Mouse (Mus musculus): ENCODE data around the gene Slc25a19.

The Slc25a19 gene

DNA sequence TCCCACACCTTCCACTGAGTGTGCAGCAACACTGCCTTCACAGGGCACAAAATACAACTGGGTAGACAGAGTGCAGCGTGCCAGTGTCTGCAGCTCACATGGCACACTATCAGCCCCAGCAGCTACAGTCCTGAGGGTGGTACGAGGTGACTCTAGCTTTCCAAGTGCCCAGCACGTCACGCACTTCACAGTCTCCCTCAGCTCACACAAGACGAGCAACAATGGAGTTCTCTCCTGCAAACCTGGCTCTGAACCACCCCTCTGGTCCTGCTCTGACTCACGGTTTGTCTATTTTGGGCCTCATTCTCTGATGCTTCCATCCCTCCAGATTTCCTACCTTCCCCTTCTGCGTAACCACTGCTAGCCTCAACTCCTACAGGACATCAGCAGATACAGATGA, 28.4 kb downstream of the Slc25a19 start:
- no peak for DNase-seq (ENCODE audit: low spot score in 2 of 2)

DNA sequence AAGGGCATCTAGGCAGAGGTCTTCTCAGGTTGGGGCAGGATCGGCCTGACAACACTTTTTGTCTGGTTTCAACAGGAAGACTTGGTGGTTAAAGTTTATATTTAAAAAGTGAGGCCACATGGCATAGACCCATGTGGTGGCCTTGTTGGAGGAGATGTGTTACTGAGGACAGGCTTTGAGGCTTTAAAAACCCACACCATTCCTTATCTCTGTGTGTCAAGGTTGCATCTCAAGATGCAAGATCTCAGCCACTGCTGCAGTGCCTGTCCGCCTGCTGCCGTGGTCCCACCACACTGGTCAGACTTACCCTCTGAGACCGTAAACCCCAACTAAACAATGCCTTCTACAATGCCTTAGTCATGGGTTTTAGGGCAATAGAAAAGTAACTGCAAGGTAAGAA, 29.8 kb downstream of the Slc25a19 start:
- DNase-seq (ENCODE audit: low spot score in 2 of 2), result no peak

DNA sequence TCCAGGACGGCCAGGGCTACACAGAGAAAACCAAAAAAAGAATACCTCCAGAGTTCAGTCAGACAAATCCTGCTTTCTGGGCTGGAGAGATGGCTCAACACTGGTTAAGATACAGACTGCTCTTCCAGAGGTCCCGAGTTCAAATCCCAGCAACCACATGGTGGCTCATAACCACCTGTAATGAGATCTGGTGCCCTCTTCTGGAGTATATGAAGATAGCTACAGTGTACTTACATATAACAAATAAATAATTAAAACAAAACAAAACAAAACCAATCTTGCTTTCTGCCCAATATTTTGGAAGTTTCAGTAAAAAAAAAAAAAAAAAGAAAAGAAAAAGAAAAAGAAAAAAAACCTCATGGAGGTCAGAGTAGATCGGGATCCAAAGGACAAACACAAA, 32.9 kb downstream of the Slc25a19 start:
- no peak for DNase-seq (ENCODE audit: low spot score in 2 of 2)

DNA sequence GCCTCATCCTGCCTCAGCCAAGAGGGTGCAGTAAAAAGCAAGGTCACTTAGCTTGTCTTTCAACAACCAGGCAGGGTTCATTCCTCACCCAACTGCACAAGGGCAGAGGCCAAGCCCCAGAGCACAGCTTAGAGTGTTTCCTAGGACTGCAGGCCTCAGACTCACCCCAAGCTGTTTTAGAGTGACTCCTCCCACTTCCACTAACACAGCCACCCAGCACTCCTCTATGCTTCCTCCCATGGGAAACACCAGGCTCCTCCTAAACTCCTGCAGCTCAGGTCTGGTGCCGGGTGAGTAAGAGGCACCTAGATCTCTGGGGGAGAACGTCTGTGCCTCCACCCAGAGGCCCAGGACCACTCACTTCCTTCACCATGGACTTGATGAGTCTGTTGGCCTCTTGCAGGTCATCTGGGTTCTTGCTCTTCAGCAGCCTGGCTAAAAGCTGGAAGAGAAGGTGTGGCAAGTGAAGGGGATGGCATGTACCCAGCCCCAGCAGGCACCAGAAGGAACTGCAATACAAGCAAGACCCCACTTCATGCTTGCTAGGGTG, 37.5 kb downstream of the Slc25a19 start:
- DNase-seq (ENCODE audit: low spot score in 2 of 2), result no peak

DNA sequence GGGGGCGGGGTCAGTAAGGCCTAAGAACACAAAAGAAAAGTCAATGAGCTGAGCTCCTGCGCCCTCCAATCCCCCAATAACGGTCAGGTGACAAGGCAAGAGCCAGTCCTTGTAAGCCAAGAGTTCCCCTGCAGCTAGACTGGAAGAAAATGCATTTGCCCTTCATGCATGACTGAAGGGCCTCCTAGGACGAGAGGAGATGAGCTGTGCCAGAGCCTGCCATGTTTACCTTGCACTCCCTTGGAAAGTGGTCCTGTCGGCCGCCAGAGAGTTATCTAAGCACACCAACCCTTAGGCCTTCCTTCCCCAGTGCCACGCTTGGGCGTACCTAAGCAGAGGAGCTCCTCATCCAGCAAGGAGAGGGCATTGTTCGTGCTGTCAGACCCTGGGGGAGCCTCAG, 40.1 kb downstream of the Slc25a19 start:
- no peak for DNase-seq (ENCODE audit: low spot score in 2 of 2)

DNA sequence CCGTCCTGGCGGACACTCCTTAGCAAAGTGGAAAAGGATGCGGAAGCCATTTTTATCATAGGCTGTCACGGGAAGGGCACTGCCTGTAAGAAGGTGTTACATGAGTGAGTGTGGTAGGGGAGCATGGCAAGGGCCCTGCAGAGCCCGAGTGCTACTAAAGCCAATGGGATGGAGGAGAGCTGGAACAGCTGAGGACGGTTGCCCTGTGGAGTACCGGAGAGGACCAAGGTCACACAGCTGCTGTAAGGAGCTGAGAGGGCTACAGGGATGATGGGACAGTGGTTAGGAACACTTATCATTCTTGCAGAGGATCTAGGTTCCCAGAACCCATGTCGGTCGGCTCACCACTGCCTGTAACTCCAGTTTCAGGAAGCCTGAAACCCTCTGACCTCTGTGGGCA, 41.7 kb downstream of the Slc25a19 start:
- DNase-seq (ENCODE audit: low spot score in 2 of 2), result no peak

DNA sequence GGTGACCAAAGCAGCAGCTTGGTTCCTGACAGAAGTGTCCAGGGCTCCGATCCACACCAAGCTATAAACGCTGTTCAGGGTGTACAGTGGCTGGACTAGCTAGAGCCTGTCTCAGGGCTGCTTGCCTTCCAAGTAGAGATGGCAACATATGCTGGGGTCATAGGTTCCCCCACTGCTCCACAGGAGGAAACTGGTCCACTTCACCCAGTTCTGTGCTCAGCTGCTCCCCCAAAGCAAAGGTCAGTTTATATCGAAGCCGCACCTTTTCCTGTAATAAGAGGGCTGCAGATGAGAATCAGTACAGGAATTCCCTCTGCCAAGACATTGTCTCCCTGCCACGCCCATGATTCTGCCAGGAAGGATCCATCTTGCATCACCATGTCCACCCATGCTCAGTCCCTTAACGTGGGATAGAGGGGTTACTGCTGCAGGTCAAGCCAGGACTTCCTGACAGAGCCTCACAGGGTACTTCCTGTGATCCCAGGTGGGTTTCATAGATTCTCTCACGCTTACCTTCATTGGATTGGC, 42.5 kb downstream of the Slc25a19 start:
- DNase-seq (ENCODE audit: low spot score in 2 of 2), result no peak

DNA sequence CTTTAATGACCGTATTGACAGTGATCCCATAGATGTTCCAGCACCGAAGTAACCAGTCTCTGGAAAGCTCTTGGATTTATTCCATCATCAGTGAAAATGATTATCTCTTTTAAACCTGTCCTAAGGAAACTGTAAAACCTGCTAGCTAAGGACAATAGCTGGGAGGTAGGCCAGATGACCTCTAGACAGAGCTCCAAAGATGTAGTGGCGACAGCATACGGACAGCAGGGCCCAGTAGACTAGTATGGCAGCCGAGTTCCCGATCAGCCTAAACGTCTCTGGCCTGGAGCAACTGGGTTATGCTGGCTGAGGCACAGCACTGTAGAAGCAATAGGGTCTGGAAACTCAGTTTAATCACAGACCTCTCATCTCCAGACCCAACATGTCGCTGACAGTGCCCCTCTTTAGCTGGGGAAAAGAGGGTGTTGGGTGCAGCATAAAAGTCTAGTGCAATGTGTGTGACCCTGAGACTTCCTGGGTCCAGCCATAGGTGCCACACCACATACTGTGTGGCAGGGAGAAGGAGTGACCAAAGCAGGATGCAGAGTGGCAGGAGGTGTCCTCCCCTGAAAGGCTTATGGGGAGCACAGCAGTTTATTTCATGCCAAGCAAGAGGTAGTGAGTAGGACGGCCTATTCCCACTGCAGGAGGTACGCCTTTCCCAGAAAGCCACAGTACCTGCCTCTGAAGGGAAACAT, 43.6 kb downstream of the Slc25a19 start:
- DNase-seq (ENCODE audit: low spot score in 2 of 2), result no peak

DNA sequence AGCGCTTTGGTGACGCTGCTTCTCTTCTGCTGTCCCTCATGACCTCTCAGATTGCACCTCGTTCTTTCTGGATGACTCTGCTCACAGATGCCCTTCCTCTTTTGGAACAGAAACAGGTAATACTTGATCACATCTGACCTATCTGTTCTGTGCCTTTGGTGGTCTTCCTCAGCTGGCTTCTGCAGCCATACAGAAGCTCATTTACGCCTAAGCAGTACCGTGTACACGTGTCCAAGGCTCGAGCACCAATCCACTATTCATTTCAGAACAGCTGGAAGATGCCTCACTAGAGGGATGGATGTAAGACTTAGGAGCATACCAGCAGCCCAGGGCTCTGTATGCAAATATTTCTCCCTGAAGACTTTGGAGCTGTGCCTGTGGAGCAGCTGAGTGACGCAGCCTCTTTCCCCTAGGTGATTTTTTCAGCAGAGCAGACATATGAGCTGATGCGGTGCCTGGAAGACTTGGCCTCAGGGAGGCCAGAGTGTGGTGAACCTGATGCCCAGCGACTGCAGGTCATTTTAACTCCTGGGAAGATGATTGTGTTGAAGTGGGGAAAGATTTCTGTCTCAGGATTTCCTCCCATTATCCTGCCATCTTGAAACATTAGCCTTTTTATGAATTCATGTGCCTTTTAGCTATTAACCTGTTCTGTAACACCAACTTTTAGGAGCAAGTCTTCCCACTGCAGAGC, 45.0 kb downstream of the Slc25a19 start:
- no peak for DNase-seq (ENCODE audit: low spot score in 2 of 2)

DNA sequence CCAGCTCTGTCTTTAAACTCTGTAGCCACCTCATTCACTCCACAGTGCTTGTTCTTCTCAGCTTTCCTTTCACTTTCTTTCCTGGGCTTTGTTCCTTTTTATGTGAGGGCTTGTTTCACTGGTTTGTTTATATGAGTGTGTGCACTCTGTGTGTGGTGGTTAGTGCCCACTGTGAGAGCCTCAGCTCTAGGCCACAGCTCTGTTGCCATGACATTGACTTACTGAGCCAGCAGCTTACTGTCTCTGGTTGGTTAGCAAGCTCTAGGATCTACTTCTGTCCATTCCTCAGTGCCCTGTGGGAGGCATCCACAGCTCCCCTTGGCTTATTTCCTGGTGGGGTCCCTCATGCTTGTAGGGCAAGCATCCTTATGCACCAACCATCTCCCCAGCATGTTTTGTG, 49.0 kb downstream of the Slc25a19 start:
- DNase-seq (ENCODE audit: low spot score in 2 of 2), result no peak

DNA sequence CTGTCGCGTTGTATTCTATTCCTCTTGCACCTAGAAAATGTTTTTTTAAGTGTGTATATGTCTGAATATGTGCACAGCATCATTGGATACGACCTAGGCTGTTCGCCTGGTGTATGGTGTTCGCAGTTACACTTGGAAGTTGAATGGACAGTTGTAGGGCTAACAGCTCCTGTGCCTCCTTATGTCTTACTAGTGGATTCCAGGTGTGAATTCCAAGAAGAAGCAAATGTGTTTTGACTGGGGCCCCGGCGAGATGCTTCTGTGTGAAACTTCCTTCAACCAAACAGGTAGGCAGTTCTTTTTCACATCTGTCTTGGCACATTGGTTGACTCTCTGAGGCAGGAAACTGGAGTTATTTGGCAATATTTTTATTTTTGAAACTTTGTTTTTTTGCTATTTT, 63.1 kb downstream of the Slc25a19 start:
- DNase-seq (ENCODE audit: low spot score in 2 of 2), result no peak

All from spleen, postnatal 36 days (tissue).